Mouse (Mus musculus): ENCODE results near the gene Nek8. TPM values are rescaled to one million over a fixed set of nuclear protein-coding genes. Genes with fewer than 3 reads are reported as not detected.

Nek8 gene
- total and polyA plus RNA-seq, 3 experiments: 7.1 to 8.3 (median 7.4) TPM

- Histone ChIP-seq H3K36me3 (replicated peaks in 1 of 2; ENCODE audit: control insufficient read depth in 1 of 2, insufficient read depth in 1 of 2, low read length in 1 of 2) (peaks cover 11 to 37% of the 10 kb centered on the region in 2 experiments), H3K4me2 (ENCODE audit: insufficient read depth, low read depth, poor library complexity, severe bottlenecking) (no peak overlapping the region), H3K27ac (ENCODE audit: insufficient read depth, low read depth) (no peak overlapping the region), H3K9ac (ENCODE audit: insufficient read depth, low read depth) (no peak overlapping the region), H3K79me2 (replicated peaks; ENCODE audit: control insufficient read depth, extremely low read depth, insufficient read depth, poor library complexity, severe bottlenecking) (peaks cover 33% of the 10 kb centered on the region), H3K4me3 (replicated peaks in 1 of 3; ENCODE audit: low read depth in 2 of 3, low read length in 2 of 3, poor library complexity in 1 of 3) (no peak overlapping the region), H3K27me3 (replicated peaks) (no peaks in the 10 kb centered on the region), H3K9me3 (replicated peaks; ENCODE audit: low read length) (peaks cover 2% of the 10 kb centered on the region), H3K4me1 (ENCODE audit: control insufficient read depth in 1 of 2, insufficient read depth in 2 of 2) (peaks cover 28 to 63% of the 10 kb centered on the region in 2 experiments)
- TF ChIP-seq NRF1 (IDR thresholded peaks at IDR 0.05; ENCODE audit: low read depth, low read length): no peak
- TF ChIP-seq CTCF (conservative IDR thresholded peaks at IDR 0.05 in 1 of 2, IDR thresholded peaks at IDR 0.05 in 1 of 2; ENCODE audit: low read depth in 2 of 2, low read length in 2 of 2): no peak
- TF ChIP-seq POLR2A (IDR thresholded peaks at IDR 0.05; ENCODE audit: low read depth, low read length): no peak
- TF ChIP-seq JUN (IDR thresholded peaks at IDR 0.05; ENCODE audit: insufficient read depth, low read depth, low read length): no peak
- no peak for TF ChIP-seq TBP (conservative IDR thresholded peaks at IDR 0.05; ENCODE audit: low read depth, low read length)
- no peak for TF ChIP-seq RCOR1 (conservative IDR thresholded peaks at IDR 0.05; ENCODE audit: low read depth, low read length)
- TF ChIP-seq UBTF (IDR thresholded peaks at IDR 0.05; ENCODE audit: low read depth, low read length): no peak
- TF ChIP-seq TCF12 (IDR thresholded peaks at IDR 0.05; ENCODE audit: low read depth, low read length): no peak
- TF ChIP-seq RAD21 (IDR thresholded peaks at IDR 0.05; ENCODE audit: low read depth, low read length): no peak
- no peak for TF ChIP-seq NELFE (IDR thresholded peaks at IDR 0.05; ENCODE audit: low read depth, low read length)
- TF ChIP-seq POLR2AphosphoS2 (IDR thresholded peaks at IDR 0.05; ENCODE audit: low read depth, low read length): no peak
- no peak for TF ChIP-seq EP300 (IDR thresholded peaks at IDR 0.05; ENCODE audit: low read length)
- TF ChIP-seq CHD1 (IDR thresholded peaks at IDR 0.05; ENCODE audit: low read depth, low read length): no peak
- TF ChIP-seq ETS1 (conservative IDR thresholded peaks at IDR 0.05; ENCODE audit: low read depth, low read length): no peak
- TF ChIP-seq GABPA (IDR thresholded peaks at IDR 0.05; ENCODE audit: insufficient replicate concordance, low read depth, low read length): no peak
- no peak for TF ChIP-seq SIN3A (IDR thresholded peaks at IDR 0.05; ENCODE audit: low read length)
- TF ChIP-seq MAX (IDR thresholded peaks at IDR 0.05; ENCODE audit: low read length): no peak
- no peak for TF ChIP-seq ELF1 (IDR thresholded peaks at IDR 0.05; ENCODE audit: low read depth, low read length)
- no peak for TF ChIP-seq BHLHE40 (IDR thresholded peaks at IDR 0.05; ENCODE audit: low read depth, low read length)
- dilution Hi-C loops (cut with MboI; ENCODE audit: extremely low pct_ligation_motif_present, extremely low pct_unique_long_range_greater_than_20kb, low sequenced_read_pairs): no loop called here
- in situ Hi-C loops (cut with MboI; ENCODE audit: low pct_ligation_motif_present, low pct_unique_long_range_greater_than_20kb, low sequenced_read_pairs): no loop called here
- DNase-seq (ENCODE audit: extremely low read depth): no peak
These were observed 10.3 kb downstream of the Nek8 start for GRCm38 (mm10) chr11:78166161-78166560.

GRCm38 (mm10) chr11:78165761-78166109 lies 10.7 kb downstream of the Nek8 start:
- DNase-seq (ENCODE audit: extremely low read depth): no peak
- H3K27me3 ChIP-seq (replicated peaks): no peaks in the 10 kb centered on the region
- peaks cover 31 to 68% of the 10 kb centered on the region in 2 experiments for H3K4me1 ChIP-seq (ENCODE audit: control insufficient read depth in 1 of 2, insufficient read depth in 2 of 2)
- H3K4me3 ChIP-seq (replicated peaks in 1 of 3; ENCODE audit: low read depth in 2 of 3, low read length in 2 of 3, poor library complexity in 1 of 3): peak overlapping the region; percentile 13 to 73 (median 37)
- TF ChIP-seq POLR2AphosphoS2 (IDR thresholded peaks at IDR 0.05; ENCODE audit: low read depth, low read length): 0 out of 2 replicates have a peak, but pooled peaks have one; percentile 9
- no peak for TF ChIP-seq ETS1 (conservative IDR thresholded peaks at IDR 0.05; ENCODE audit: low read depth, low read length)
- TF ChIP-seq MYC (IDR thresholded peaks at IDR 0.05; ENCODE audit: low read depth, low read length): no peak
- in situ Hi-C loops (cut with MboI; ENCODE audit: low pct_ligation_motif_present, low pct_unique_long_range_greater_than_20kb, low sequenced_read_pairs) (no loop called here), dilution Hi-C loops (cut with MboI; ENCODE audit: extremely low pct_ligation_motif_present, extremely low pct_unique_long_range_greater_than_20kb, low sequenced_read_pairs) (no loop called here)
- no peak overlapping the region for H3K9ac ChIP-seq (ENCODE audit: insufficient read depth, low read depth)
- H3K79me2 ChIP-seq (replicated peaks; ENCODE audit: control insufficient read depth, extremely low read depth, insufficient read depth, poor library complexity, severe bottlenecking): peaks cover 33% of the 10 kb centered on the region
- H3K4me2 ChIP-seq (ENCODE audit: insufficient read depth, low read depth, poor library complexity, severe bottlenecking): peak overlapping the region; percentile 85
- no peak overlapping the region for H3K27ac ChIP-seq (ENCODE audit: insufficient read depth, low read depth)
- H3K9me3 ChIP-seq (replicated peaks; ENCODE audit: low read length): no peaks in the 10 kb centered on the region
- H3K36me3 ChIP-seq (replicated peaks in 1 of 2; ENCODE audit: control insufficient read depth in 1 of 2, insufficient read depth in 1 of 2, low read length in 1 of 2): peaks cover 15 to 37% of the 10 kb centered on the region in 2 experiments

Data from CH12.LX (cell line).